Mouse (Mus musculus): ENCODE measurements around the gene Sugp2. TPM values are rescaled to one million over a fixed set of nuclear protein-coding genes. Genes with fewer than 3 reads are reported as not detected.

Sugp2 gene
- total RNA-seq, 4 experiments from 2014 or later, result 102 to 121 (median 111) TPM

Other genes with a start within 250 kb of the Sugp2 start
- 10 to 100 TPM; 29.7 to 38.2 (median 30.4) TPM for gene Gatad2a, start 237.8 kb upstream of the Sugp2 start, total RNA-seq (2022)
- 10 to 100 TPM; 61.7 to 65.7 (median 65.3) TPM for gene Mau2, start 191.5 kb upstream of the Sugp2 start, total RNA-seq (2022)
- 10 to 100 TPM; 53.0 to 56.4 (median 54.6) TPM for gene Sugp1, start 191.4 kb upstream of the Sugp2 start, total RNA-seq (2022)
- 1 to 10 TPM; 1.1 to 4.6 (median 1.4) TPM for gene Tm6sf2, start 161.3 kb upstream of the Sugp2 start, total RNA-seq (2022)
- gene Hapln4, start 150.8 kb upstream of the Sugp2 start, total RNA-seq (2022), result 100 to 1,000 TPM in 2 of 4 experiments, 10 to 100 TPM in 2; 97.1 to 113 (median 101) TPM
- gene Ncan, start 113.4 kb upstream of the Sugp2 start, total RNA-seq (2022), result 100 to 1,000 TPM; 143 to 155 (median 147) TPM
- 10 to 100 TPM; 23.8 to 29.4 (median 26.5) TPM for gene Nr2c2ap, start 102.9 kb upstream of the Sugp2 start, total RNA-seq (2022)
- 10 to 100 TPM; 15.1 to 19.6 (median 16.4) TPM for gene Rfxank, start 95.1 kb upstream of the Sugp2 start, total RNA-seq (2022)
- 10 to 100 TPM; 36.6 to 48.0 (median 42.9) TPM for gene Borcs8, start 94.7 kb upstream of the Sugp2 start, total RNA-seq (2022)
- gene Mef2b, start 94.5 kb upstream of the Sugp2 start, total RNA-seq (2022), result under 1 TPM in 2 of 4 experiments, not detected in 2; 0.27 to 0.58 TPM
- 10 to 100 TPM; 40.2 to 49.8 (median 43.4) TPM for gene Tmem161a, start 61.9 kb upstream of the Sugp2 start, total RNA-seq (2022)
- 10 to 100 TPM; 30.4 to 36.5 (median 34.9) TPM for gene Slc25a42, start 21.9 kb upstream of the Sugp2 start, total RNA-seq (2022)
- gene Armc6, start 240 bp downstream of the Sugp2 start, total RNA-seq (2022), result 10 to 100 TPM; 33.6 to 44.9 (median 40.5) TPM
- gene Homer3, start 48.6 kb downstream of the Sugp2 start, total RNA-seq (2022), result 10 to 100 TPM in 1 of 4 experiments, 1 to 10 TPM in 3; 9.2 to 12.1 (median 9.8) TPM
- 10 to 100 TPM; 47.5 to 55.7 (median 51.8) TPM for gene Ddx49, start 68.3 kb downstream of the Sugp2 start, total RNA-seq (2022)
- 100 to 1,000 TPM; 123 to 154 (median 139) TPM for gene Cope, start 68.3 kb downstream of the Sugp2 start, total RNA-seq (2022)
- 10 to 100 TPM; 83.6 to 94.5 (median 88.4) TPM for gene Cers1, start 81.5 kb downstream of the Sugp2 start, total RNA-seq (2022)
- 10 to 100 TPM in 2 of 4 experiments, 1 to 10 TPM in 2; 4.2 to 13.4 (median 7.4) TPM for gene Gdf1, start 95.6 kb downstream of the Sugp2 start, total RNA-seq (2022)
- gene Upf1, start 119.1 kb downstream of the Sugp2 start, total RNA-seq (2022), result 10 to 100 TPM; 55.1 to 60.8 (median 59.2) TPM
- gene Comp, start 139.3 kb downstream of the Sugp2 start, total RNA-seq (2022), result 1 to 10 TPM in 1 of 4 experiments, under 1 TPM in 3; 0.20 to 1.0 (median 0.64) TPM
- gene Crtc1, start 205.4 kb downstream of the Sugp2 start, total RNA-seq (2022), result 100 to 1,000 TPM; 134 to 175 (median 147) TPM
- 10 to 100 TPM; 39.1 to 42.8 (median 40.4) TPM for gene Klhl26, start 242.7 kb downstream of the Sugp2 start, total RNA-seq (2022)

Data from left cerebral cortex, adult 8-10 months (tissue).